Mouse (Mus musculus) heart, embryonic 13.5 days (tissue): ENCODE data around the gene Rnf182. TPM values are rescaled to one million over a fixed set of nuclear protein-coding genes. Genes with fewer than 3 reads are reported as not detected.

Experiments used
- ATAC-seq: fragments of 200-750 bp; cut with Nextera tagmentation; 2 replicates; pipeline ENCODE4 v1.8.0; 2017; ENCODE audit warnings: moderate TSS enrichment; ENCODE audit not compliant: insufficient number of reproducible peaks, low FRiP score, low TSS enrichment; ENCODE audit errors: extremely low read depth
- H3K27ac ChIP-seq: fragments of 300-500 bp; sonication (generic); replicated peaks from 2 replicates; pipeline ENCODE4 v1.5.1; 2015; ENCODE audit warnings: moderate library complexity, mild to moderate bottlenecking, inconsistent platforms
- H3K27me3 ChIP-seq: fragments of 300-500 bp; sonication (generic); replicated peaks from 2 replicates; pipeline ENCODE4 v1.6.1; 2015; ENCODE audit warnings: mild to moderate bottlenecking, inconsistent platforms
- H3K36me3 ChIP-seq: fragments of 300-500 bp; sonication (generic); 2 replicates; pipeline ENCODE4 v1.6.1; 2015; ENCODE audit warnings: mild to moderate bottlenecking, inconsistent platforms
- H3K4me1 ChIP-seq: fragments of 300-500 bp; sonication (generic); 2 replicates; pipeline ENCODE4 v1.6.1; 2015; ENCODE audit warnings: inconsistent platforms
- H3K4me2 ChIP-seq: fragments of 300-500 bp; sonication (generic); 2 replicates; pipeline ENCODE4 v1.6.1; 2015; ENCODE audit warnings: inconsistent platforms, mild to moderate bottlenecking, moderate library complexity
- H3K4me3 ChIP-seq: fragments of 300-500 bp; sonication (generic); 2 replicates; pipeline ENCODE4 v1.5.1; 2015; ENCODE audit warnings: moderate library complexity, mild to moderate bottlenecking, inconsistent platforms
- H3K9ac ChIP-seq: fragments of 300-500 bp; sonication (generic); 2 replicates; pipeline ENCODE4 v1.6.1; 2015; ENCODE audit warnings: inconsistent platforms, mild to moderate bottlenecking, moderate library complexity
- H3K9me3 ChIP-seq: fragments of 300-500 bp; sonication (generic); 2 replicates; pipeline ENCODE4 v1.6.1; 2016; ENCODE audit warnings: inconsistent platforms
- WGBS: fragments of 180-500 bp; shearing (Covaris S2); methylation state at CpG from one replicate; pipeline ENCODE4 v1.1.7; 2015; ENCODE audit warnings: mixed read lengths; 5-methylcytosine and 5-hydroxymethylcytosine counted together
- polyA plus RNA-seq: library from polyadenylated mRNA; unstranded; fragments of >200 nt; fragmentation: Nextera tagmentation; extraction: Ambion mirVana; gene quantifications from 2 replicates; pipeline ENCODE4 v1.2.1, GENCODE M21; 2015

The Rnf182 gene
- polyA plus RNA-seq, 1 experiment from 2014 or later, result 1.8 TPM

DNA sequence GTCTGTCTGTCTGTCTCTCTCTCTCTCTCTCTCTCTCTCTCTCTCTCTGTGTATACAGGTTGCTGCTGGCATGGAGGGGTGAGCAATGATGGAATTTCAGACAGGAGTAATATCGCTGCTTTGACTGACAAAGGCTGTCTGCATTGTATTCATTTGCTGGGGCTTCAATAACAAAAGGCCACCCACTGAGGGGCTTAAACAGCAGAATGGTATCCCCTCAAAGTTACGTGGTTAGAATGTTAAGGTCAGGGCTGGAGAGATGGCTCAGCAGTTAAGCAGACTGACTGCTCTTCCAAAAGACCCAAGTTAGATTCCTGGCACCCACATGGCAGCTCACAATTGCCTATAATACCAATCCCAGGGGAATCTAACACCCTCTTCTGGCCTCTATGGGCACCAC lies 30.2 kb upstream of the Rnf182 start:
- Histone ChIP-seq H3K9ac (no peak overlapping the region), H3K9me3 (no peaks in the 10 kb centered on the region), H3K27ac (no peak overlapping the region), H3K4me1 (no peaks in the 10 kb centered on the region), H3K36me3 (no peaks in the 10 kb centered on the region), H3K27me3 (peaks cover 5% of the 10 kb centered on the region; the same call in 1 of the 2 replicates), H3K4me3 (no peak overlapping the region), H3K4me2 (no peak overlapping the region)
- WGBS, result 73% methylated on average over 2 of the region's 2 CpGs
- no peak for ATAC-seq

DNA sequence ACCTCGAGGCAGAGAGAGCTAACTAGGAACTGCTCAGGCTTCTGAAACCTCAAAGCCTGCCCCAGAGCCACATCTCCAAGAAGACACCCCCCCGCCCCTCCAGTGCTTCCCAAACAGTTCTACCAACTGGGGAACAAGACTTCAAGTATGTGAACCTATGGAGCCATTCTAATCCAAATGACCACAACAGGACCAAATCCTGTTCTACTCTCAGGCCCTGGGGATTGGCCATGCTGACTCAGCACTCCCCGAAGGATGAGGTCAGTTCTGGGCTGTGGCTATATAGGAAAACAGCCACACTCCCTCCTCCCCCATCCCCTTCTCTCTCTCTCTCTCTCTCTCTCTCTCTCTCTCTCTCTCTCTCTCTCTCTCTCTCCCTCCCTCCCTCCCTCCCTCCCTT lies 28.5 kb upstream of the Rnf182 start:
- no peak overlapping the region for H3K27ac ChIP-seq
- no peak overlapping the region for H3K4me2 ChIP-seq
- no peak for ATAC-seq
- H3K36me3 ChIP-seq, result no peaks in the 10 kb centered on the region
- H3K4me3 ChIP-seq, result no peak overlapping the region
- H3K9me3 ChIP-seq, result no peaks in the 10 kb centered on the region
- 74% methylated on average over 3 of the region's 3 CpGs for WGBS
- H3K4me1 ChIP-seq, result 0 out of 2 replicates have a peak, but pooled peaks cover 1% of the 10 kb centered on the region
- peaks cover 5% of the 10 kb centered on the region; the same call in 1 of the 2 replicates for H3K27me3 ChIP-seq
- no peak overlapping the region for H3K9ac ChIP-seq

DNA sequence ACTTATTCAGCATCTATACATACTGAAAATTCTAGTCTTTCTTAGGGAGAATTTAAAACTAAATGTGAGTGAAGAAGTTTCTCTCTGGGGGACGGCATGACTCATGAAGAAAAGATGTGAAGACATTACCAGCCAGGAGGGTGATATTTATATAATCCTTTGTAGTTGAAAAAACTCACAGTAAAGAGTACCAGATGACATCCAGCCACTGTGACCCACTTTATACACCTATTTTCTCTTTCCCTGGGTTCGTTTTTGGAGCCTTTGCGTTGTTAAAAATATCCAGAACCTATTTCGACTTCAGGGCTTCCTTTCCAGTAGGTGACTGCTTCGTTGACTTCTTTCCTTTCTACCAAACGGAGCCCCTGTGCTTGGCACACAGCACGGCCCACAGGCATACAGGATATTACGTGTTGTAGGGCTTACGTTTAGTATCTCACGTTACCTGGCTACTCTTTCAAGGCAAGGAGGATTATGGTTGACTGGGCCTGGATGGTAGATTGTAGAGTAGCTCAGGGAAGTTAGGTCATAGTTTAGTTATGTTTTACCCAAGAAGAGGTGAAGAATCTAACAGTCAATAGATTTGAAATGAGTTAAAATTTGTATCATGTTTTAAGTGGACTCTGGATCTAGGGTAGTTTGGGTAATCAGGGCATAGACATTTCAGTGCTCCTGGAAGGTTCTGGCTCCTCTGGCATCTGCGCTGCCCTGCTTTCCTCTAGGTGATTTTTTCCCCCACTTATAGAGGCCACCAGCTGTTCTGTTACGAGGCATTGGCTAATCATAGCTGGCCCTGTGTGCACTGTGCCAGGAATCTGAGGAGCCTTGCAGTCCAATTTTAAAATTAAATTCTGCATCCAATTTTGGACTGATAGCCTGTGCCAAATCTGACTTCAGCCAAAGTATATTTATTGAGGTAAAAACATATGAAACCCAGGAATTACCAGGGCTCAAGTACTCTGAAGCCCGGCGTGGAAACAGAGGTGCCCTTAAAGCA lies 27.4 kb upstream of the Rnf182 start:
- Histone ChIP-seq H3K27ac (no peak overlapping the region), H3K4me1 (peaks cover 2% of the 10 kb centered on the region; the same call in 1 of the 2 replicates), H3K4me2 (no peak overlapping the region), H3K36me3 (no peaks in the 10 kb centered on the region), H3K9me3 (no peaks in the 10 kb centered on the region), H3K4me3 (no peak overlapping the region), H3K9ac (no peak overlapping the region), H3K27me3 (peaks cover 1% of the 10 kb centered on the region; the same call in 1 of the 2 replicates)
- WGBS, result 73% methylated on average over 14 of the region's 14 CpGs
- no peak for ATAC-seq

DNA sequence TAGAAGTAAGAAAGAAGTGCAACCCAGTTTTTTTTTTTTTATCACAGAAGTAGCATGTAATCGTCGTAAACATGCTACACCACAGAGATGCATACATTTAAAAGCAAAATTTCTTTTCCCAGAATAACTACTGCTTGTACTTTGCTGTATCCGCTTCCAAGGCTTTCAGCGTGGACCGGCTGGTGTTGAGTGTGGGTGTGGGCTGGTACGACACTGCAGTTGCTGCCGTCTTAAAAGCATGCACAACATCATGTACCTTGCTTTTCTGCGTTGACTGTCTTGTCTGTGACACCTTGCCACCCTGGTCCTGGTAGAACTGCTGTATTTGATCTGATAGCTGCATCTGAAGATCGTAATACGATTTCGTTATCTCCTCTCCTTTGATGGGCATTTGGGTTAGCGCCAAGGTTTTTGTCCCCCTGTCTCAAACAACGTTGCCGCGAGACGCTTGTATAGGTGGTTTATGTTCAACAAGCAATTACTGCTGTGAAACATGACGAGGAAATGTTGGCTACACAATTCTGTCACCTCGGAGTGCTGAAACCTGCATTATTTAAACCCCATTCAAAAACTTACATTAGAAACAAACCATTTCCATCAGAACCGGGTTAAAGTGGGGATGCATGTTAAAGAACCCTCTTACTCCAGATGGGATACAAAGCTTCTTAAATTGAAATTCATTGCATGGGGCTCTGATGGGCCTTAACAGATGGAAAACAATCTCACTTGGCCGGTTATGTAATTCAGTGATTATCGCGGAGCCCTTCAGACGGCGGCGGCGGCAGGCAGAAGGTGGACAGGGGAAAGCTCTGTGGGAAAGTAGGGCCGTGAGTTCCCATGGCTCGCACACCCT lies 23.5 kb upstream of the Rnf182 start:
- Histone ChIP-seq H3K27me3 (no peaks in the 10 kb centered on the region; the same call in 1 of the 2 replicates), H3K4me1 (peaks cover 2% of the 10 kb centered on the region; the same call in 1 of the 2 replicates), H3K36me3 (no peaks in the 10 kb centered on the region), H3K4me2 (peak overlapping the region; percentile 58), H3K27ac (no peak overlapping the region), H3K4me3 (peak overlapping the region; percentile 22; the same call in 1 of the 2 replicates), H3K9ac (no peak overlapping the region), H3K9me3 (no peaks in the 10 kb centered on the region)
- no peak for ATAC-seq
- WGBS, result 58% methylated on average over 28 of the region's 28 CpGs

DNA sequence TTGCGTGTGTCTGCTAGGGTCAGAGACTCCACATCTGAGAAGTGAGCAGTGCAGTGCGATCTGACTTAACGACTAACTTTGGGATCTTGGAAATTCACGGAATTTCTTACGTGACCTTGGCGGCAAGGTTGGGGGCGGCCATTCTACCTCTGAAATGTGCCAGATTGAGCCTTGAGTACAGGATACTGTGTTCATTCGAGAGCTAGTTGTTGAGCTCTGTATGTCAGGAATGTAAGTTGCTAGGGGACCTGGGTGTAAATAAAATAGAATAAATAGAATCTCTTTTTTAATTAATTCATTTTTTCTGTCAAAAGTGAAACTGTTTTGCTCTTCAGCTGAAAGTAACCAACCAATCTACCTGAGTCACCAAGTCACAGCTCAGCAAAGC lies 22.8 kb upstream of the Rnf182 start:
- WGBS, result 41% methylated on average over 8 of the region's 8 CpGs
- Histone ChIP-seq H3K4me2 (peak overlapping the region; percentile 58), H3K4me1 (peaks cover 2% of the 10 kb centered on the region; the same call in 1 of the 2 replicates), H3K27ac (no peak overlapping the region), H3K9me3 (no peaks in the 10 kb centered on the region), H3K27me3 (no peaks in the 10 kb centered on the region; the same call in 1 of the 2 replicates), H3K9ac (no peak overlapping the region), H3K4me3 (peak overlapping the region; percentile 22; the same call in 1 of the 2 replicates), H3K36me3 (no peaks in the 10 kb centered on the region)
- ATAC-seq, result no peak

DNA sequence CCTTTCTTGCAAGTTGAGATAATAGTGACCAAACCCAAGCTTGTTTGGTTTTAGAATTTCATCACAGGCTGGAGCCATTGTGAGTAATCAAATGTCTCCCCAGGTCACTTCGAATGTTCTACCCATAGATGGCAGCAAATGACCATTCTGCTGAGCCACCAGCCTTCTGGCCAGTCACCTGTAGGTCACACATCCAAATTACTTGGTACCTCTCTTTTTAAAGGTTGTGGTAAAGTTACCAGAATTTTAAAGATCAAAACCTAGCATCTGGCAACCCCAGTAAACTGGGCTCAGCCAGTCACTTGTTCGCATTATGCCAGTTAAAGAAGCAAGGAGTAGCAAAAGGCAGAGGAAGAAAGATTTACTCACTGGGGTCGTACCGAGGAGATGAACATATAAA lies 19.6 kb upstream of the Rnf182 start:
- Histone ChIP-seq H3K4me1 (peaks cover 2% of the 10 kb centered on the region; the same call in 1 of the 2 replicates), H3K36me3 (no peaks in the 10 kb centered on the region), H3K27me3 (no peaks in the 10 kb centered on the region; the same call in 1 of the 2 replicates), H3K4me3 (no peak overlapping the region), H3K9me3 (no peaks in the 10 kb centered on the region), H3K27ac (no peak overlapping the region), H3K9ac (no peak overlapping the region), H3K4me2 (no peak overlapping the region)
- 59% methylated on average over 4 of the region's 4 CpGs for WGBS
- no peak for ATAC-seq

DNA sequence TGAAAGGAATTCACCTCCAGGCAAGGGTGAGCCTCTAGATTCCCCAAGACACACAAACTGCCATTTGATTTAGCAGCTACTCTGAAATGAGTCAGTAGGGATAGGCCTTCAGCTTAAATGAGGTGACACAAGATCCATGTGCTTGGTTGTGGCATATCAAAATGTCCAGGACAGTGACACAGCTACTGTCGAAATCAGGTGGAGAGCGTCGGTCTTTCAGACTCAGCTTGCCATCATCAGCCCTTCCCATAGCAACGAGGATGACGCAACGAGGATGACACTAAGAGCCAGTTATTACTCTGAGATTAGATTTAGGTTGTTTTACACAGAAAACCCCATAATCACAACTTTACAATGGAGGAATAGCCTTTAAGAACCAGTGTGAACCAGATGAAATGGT lies 14.5 kb upstream of the Rnf182 start:
- Histone ChIP-seq H3K4me3 (no peak overlapping the region), H3K36me3 (no peaks in the 10 kb centered on the region), H3K27me3 (0 out of 2 replicates have a peak, but pooled peaks cover 3% of the 10 kb centered on the region), H3K27ac (no peak overlapping the region), H3K4me2 (no peak overlapping the region), H3K9ac (no peak overlapping the region), H3K9me3 (no peaks in the 10 kb centered on the region), H3K4me1 (peaks cover 4% of the 10 kb centered on the region; the same call in 1 of the 2 replicates)
- WGBS, result 88% methylated on average over 6 of the region's 6 CpGs
- no peak for ATAC-seq

DNA sequence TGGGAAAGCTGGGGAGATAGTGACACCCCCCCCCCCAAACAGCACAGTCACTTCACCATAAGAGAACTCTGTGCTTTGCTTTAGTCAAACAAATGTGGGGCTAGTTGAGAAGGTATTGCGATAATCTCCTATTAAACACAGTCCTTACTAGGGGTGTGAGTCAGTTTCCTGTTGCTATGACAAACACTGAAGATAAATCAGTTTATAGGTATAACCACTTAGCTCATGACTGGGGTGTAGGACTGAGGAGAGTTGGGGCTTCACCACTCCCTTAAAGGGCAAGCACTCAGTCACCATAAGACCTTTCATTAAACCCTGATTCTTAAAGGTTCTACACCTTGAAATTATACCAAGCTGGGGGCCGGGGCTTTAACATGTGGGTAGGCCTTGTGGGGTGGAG lies 13.1 kb upstream of the Rnf182 start:
- no peak overlapping the region for H3K9ac ChIP-seq
- 87% methylated on average over 2 of the region's 2 CpGs for WGBS
- H3K9me3 ChIP-seq, result no peaks in the 10 kb centered on the region
- peaks cover 4% of the 10 kb centered on the region; the same call in 1 of the 2 replicates for H3K4me1 ChIP-seq
- no peak overlapping the region for H3K4me2 ChIP-seq
- ATAC-seq, result no peak
- 0 out of 2 replicates have a peak, but pooled peaks cover 3% of the 10 kb centered on the region for H3K27me3 ChIP-seq
- H3K4me3 ChIP-seq, result no peak overlapping the region
- no peaks in the 10 kb centered on the region for H3K36me3 ChIP-seq
- no peak overlapping the region for H3K27ac ChIP-seq

DNA sequence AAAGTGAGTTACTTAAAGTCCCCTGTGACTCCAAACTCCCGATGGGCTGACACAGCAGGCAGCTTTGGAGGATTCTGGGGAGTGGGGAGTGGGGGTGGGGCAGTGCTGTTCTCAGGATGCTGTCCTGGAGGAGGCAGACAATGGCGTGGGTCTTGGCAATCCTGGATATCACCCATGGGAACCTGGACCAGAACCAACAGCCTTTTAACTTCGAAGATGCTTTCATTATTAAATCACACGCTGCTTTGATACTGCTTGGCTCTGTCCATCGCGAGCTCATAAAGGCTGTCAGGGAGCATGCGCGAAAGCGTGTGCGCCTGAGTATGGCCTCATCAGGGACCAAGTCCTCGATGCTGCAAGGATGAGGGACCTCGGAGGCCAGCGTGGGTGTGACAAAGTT lies 12.5 kb upstream of the Rnf182 start:
- 0 out of 2 replicates have a peak, but pooled peaks cover 3% of the 10 kb centered on the region for H3K27me3 ChIP-seq
- no peak overlapping the region for H3K9ac ChIP-seq
- H3K27ac ChIP-seq, result no peak overlapping the region
- peaks cover 4% of the 10 kb centered on the region; the same call in 1 of the 2 replicates for H3K4me1 ChIP-seq
- no peaks in the 10 kb centered on the region for H3K36me3 ChIP-seq
- H3K9me3 ChIP-seq, result no peaks in the 10 kb centered on the region
- no peak for ATAC-seq
- WGBS, result 62% methylated on average over 13 of the region's 13 CpGs
- no peak overlapping the region for H3K4me3 ChIP-seq
- H3K4me2 ChIP-seq, result peak overlapping the region; percentile 14; the same call in 1 of the 2 replicates

DNA sequence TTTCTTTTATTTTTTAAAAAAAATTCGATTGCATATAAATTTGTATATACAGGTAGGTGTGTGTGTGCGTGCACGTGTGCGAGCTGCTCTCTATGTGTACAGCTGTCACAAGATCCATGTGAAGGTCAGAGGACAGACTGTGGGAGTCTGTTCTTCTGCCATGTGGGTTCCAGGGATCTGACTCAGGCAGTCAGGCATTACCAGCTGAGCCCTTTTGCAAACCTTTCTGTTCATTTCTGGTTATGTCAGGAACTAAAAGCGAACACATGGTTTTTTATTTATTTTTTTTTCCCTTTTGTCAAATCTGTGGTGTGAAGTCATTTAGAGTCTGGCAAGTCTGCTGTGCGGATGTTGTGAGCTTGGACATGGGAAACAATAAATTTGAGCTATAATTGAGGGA lies 6.7 kb upstream of the Rnf182 start:
- H3K27me3 ChIP-seq, result 0 out of 2 replicates have a peak, but pooled peaks cover 1% of the 10 kb centered on the region
- H3K27ac ChIP-seq, result no peak overlapping the region
- no peaks in the 10 kb centered on the region for H3K4me1 ChIP-seq
- no peaks in the 10 kb centered on the region for H3K9me3 ChIP-seq
- WGBS, result 74% methylated on average over 6 of the region's 6 CpGs
- no peak for ATAC-seq
- H3K4me3 ChIP-seq, result no peak overlapping the region
- H3K36me3 ChIP-seq, result no peaks in the 10 kb centered on the region
- H3K4me2 ChIP-seq, result no peak overlapping the region
- no peak overlapping the region for H3K9ac ChIP-seq

DNA sequence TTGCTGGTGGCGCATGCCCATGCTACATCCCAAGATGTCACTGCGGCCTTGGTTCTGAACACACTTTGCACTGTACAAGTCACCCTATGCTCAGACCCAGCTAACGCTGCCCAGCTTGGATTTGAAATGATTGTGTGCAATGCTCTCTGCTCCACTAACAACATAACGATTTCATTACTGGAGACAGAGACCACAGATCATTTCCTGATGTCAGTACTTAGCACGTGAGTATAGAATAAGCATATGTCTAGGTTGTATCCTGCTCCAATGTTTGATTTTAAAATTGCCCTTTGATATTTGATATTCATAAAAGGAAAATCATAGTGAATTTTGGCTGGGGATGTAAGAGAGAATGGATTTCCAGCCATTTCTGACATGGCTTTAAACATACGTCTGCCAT lies 3.5 kb upstream of the Rnf182 start:
- Histone ChIP-seq H3K9me3 (no peaks in the 10 kb centered on the region), H3K27me3 (peaks cover 6% of the 10 kb centered on the region; the same call in 1 of the 2 replicates), H3K4me1 (peaks cover 14% of the 10 kb centered on the region), H3K9ac (no peak overlapping the region), H3K27ac (no peak overlapping the region), H3K4me2 (no peak overlapping the region), H3K36me3 (no peaks in the 10 kb centered on the region), H3K4me3 (no peak overlapping the region)
- no peak for ATAC-seq
- WGBS, result 81% methylated on average over 6 of the region's 6 CpGs
